Mouse (Mus musculus) gastrocnemius, adult 18-20 months (tissue): ENCODE measurements around the gene Hcn1. TPM values are rescaled to one million over a fixed set of nuclear protein-coding genes. Genes with fewer than 3 reads are reported as not detected.

Experiments
- DNase-seq: peaks from one replicate; pipeline ENCODE4 v3.0.0; 2021; ENCODE audit warnings: low spot score
- total RNA-seq, 2 experiments: library from RNA; stranded (reverse); gene quantifications; 2 replicates each; pipeline ENCODE4 v1.2.3; 2021

Gene Hcn1
- total RNA-seq, 2 experiments from 2014 or later, result 0.07 to 0.14 TPM

GRCm38 (mm10) chr13:118026510-118026909 lies 424.4 kb downstream of the Hcn1 start:
- DNase-seq, result no peak

- DNase-seq, result no peak
These were observed 425.7 kb downstream of the Hcn1 start for GRCm38 (mm10) chr13:118027868-118028267.

GRCm38 (mm10) chr13:118028662-118029061 lies 426.5 kb downstream of the Hcn1 start:
- no peak for DNase-seq

GRCm38 (mm10) chr13:118029579-118029978 lies 427.5 kb downstream of the Hcn1 start:
- DNase-seq, result no peak

- no peak for DNase-seq
These were observed 433.5 kb downstream of the Hcn1 start for GRCm38 (mm10) chr13:118035598-118035997.
